Mouse (Mus musculus) CH12F3 (cell line): Measurements from ENCODE around the gene Olfr1373.

ENCODE experiments used
- in situ Hi-C: fragments of 300-500 bp; cut with MboI; formaldehyde crosslinking; loops from 2 replicates; pipeline ENCODE4 v1.14.3; 2020; ENCODE audit warnings: low sequenced_read_pairs

The Olfr1373 gene

GRCm38 (mm10) chr11:52106438-52106837 is 38.9 kb downstream of the Olfr1373 start:
- in situ Hi-C loops = no loop called here

GRCm38 (mm10) chr11:52106037-52106436 is 39.3 kb downstream of the Olfr1373 start:
- in situ Hi-C loops = no loop called here

GRCm38 (mm10) chr11:52105503-52105902 is 39.8 kb downstream of the Olfr1373 start:
- in situ Hi-C loops = no loop called here

GRCm38 (mm10) chr11:52102977-52103376 is 42.4 kb downstream of the Olfr1373 start:
- in situ Hi-C loops = no loop called here

GRCm38 (mm10) chr11:52099771-52100219 is 45.5 kb downstream of the Olfr1373 start:
- in situ Hi-C loops = no loop called here

- in situ Hi-C loops = no loop called here
Observed at GRCm38 (mm10) chr11:52099031-52099761, 46.1 kb downstream of the Olfr1373 start.

GRCm38 (mm10) chr11:52098398-52098946 is 46.9 kb downstream of the Olfr1373 start, which contains the start of gene Ppp2ca:
Gene Ppp2ca (plus strand): TSS chr11:52098681.
- in situ Hi-C loops = no loop called here

GRCm38 (mm10) chr11:52097596-52097995 is 47.7 kb downstream of the Olfr1373 start:
- in situ Hi-C loops = no loop called here

GRCm38 (mm10) chr11:52097016-52097415 is 48.3 kb downstream of the Olfr1373 start:
- in situ Hi-C loops = no loop called here
